Mouse (Mus musculus) v-Abl transformed pro-B cells (cell line): ENCODE measurements around the gene Gp6.
"Not testable (repeated sequence)": the region's sequence is repeated elsewhere in the genome, so short reads cannot be mapped to it uniquely, and the experiment has no call there.

ENCODE experiments used
- in situ Hi-C, 2 experiments: fragments of 400-800 bp; cut with MboI; formaldehyde crosslinking; loops; one replicate each; pipeline ENCODE4 v1.15.1; 2025; ENCODE audit not compliant: unreplicated experiment in 2 of 2

The Gp6 gene

GRCm38 (mm10) chr7:4397730-4398129 lies at the start of gene Gp6:
Gene Gp6, minus strand, starts transcription at chr7:4397744.
- in situ Hi-C loops, result no loop called here

- in situ Hi-C loops, result loop anchor here in 1 of 2 experiments (10.0 to 25.0 kb wide), 3 partner anchors 760 to 1160 kb away; partner anchors contain the start of genes Mboat7, Myadm, Ndufa3 and Oscar
Measured at GRCm38 (mm10) chr7:4447138-4447537, 49.6 kb upstream of the Gp6 start.

GRCm38 (mm10) chr7:4445216-4445791 lies 47.8 kb upstream of the Gp6 start, which contains the start of gene Rdh13:
Gene Rdh13, minus strand, starts transcription at chr7:4445649.
- in situ Hi-C loops, result loop anchor here in 1 of 2 experiments (10.0 to 25.0 kb wide), 3 partner anchors 758 to 1158 kb away; partner anchors contain the start of genes Mboat7, Myadm, Ndufa3 and Oscar

- in situ Hi-C loops, result loop anchor here in 1 of 2 experiments (10.0 to 25.0 kb wide), 3 partner anchors 753 to 1153 kb away; partner anchors contain the start of genes Mboat7, Myadm, Ndufa3 and Oscar
Measured at GRCm38 (mm10) chr7:4440549-4440948, 43.0 kb upstream of the Gp6 start.

- in situ Hi-C loops, result loop anchor here (5.0 to 25.0 kb wide), 4 partner anchors 75 to 1150 kb away; partner anchors contain the start of genes Mboat7 (in 1 of the 2), Myadm (in 1 of the 2), Prkcg (in 1 of the 2) and Tmc4 (in 1 of the 2)
Measured at GRCm38 (mm10) chr7:4437721-4438120, 40.2 kb upstream of the Gp6 start.

- in situ Hi-C loops, result loop anchor here (5.0 to 25.0 kb wide), 4 partner anchors 95 to 1145 kb away; partner anchors contain the start of genes Mboat7 (in 1 of the 2), Myadm (in 1 of the 2), Prkcg (in 1 of the 2) and Tmc4 (in 1 of the 2)
Measured at GRCm38 (mm10) chr7:4432026-4432425, 34.5 kb upstream of the Gp6 start.

GRCm38 (mm10) chr7:4431548-4431947 lies 34.0 kb upstream of the Gp6 start:
- in situ Hi-C loops, result loop anchor here (5.0 to 25.0 kb wide), 4 partner anchors 96 to 1144 kb away; partner anchors contain the start of genes Mboat7 (in 1 of the 2), Myadm (in 1 of the 2), Prkcg (in 1 of the 2) and Tmc4 (in 1 of the 2)

- in situ Hi-C loops, result loop anchor here (5.0 to 25.0 kb wide), 4 partner anchors 97 to 1143 kb away; partner anchors contain the start of genes Mboat7 (in 1 of the 2), Myadm (in 1 of the 2), Prkcg (in 1 of the 2) and Tmc4 (in 1 of the 2)
Measured at GRCm38 (mm10) chr7:4430246-4430844, 32.8 kb upstream of the Gp6 start.

GRCm38 (mm10) chr7:4427161-4427912 lies 29.8 kb upstream of the Gp6 start:
- in situ Hi-C loops, result loop anchor here (5.0 to 25.0 kb wide), 6 partner anchors 130 to 1140 kb away; partner anchors contain the start of genes Mboat7 (in 1 of the 2), Myadm (in 1 of the 2), Prkcg (in 1 of the 2) and Tmc4 (in 1 of the 2)

- in situ Hi-C loops, result no loop called here
Measured at GRCm38 (mm10) chr7:4420230-4420629, 22.7 kb upstream of the Gp6 start.

- in situ Hi-C loops, result no loop called here
Measured at GRCm38 (mm10) chr7:4419681-4420080, 22.1 kb upstream of the Gp6 start.

GRCm38 (mm10) chr7:4412406-4412805 lies 14.9 kb upstream of the Gp6 start:
- in situ Hi-C loops, result not testable (repeated sequence)

- in situ Hi-C loops, result no loop called here
Measured at GRCm38 (mm10) chr7:4373521-4373920, 24.0 kb downstream of the Gp6 start.

- in situ Hi-C loops, result no loop called here
Measured at GRCm38 (mm10) chr7:4337509-4337908, 60.0 kb downstream of the Gp6 start, which contains the start of gene Ncr1. Gene Ncr1, plus strand, starts transcription at chr7:4337724.

- in situ Hi-C loops, result no loop called here
Measured at GRCm38 (mm10) chr7:4323301-4323700, 74.2 kb downstream of the Gp6 start.
